26 mouse cellular contexts compared by ENCODE assay signal in the genomic region with DNA sequence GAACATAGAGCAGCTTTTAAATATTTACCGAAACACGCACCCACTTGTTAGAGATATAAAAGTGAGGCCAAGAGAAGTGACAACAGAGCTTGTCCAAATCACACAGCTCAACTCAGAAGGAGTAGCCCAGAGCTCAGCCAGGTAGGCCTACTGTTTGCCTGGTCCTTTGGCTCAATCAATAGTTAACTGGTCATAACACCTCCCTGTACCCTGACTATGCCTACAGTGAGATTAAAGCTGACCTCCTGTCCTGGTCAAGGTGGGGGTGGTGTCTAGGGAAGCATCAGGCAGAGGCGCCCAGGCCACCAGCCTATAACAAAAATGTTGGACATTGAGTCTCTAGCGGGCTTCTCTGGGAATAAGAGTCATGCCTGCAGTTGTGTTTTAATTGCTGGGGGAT. TPM values are rescaled to one million over a fixed set of nuclear protein-coding genes. Genes with fewer than 3 reads are reported as not detected.
DNase-seq lines count a peak whose midpoint lies in the region; ATAC-seq and TF ChIP-seq lines count a peak whose summit lies in the region.
"Had no signal": no experiment of that assay in that cellular context is flagged by ENCODE, and none has a peak within 500 bp of the region (broad histone marks: within the 10 kb centered on the region; RNA-seq: fewer than 3 reads in every experiment).

No protein-coding gene starts in this region.

- no peak for TF ChIP-seq CTCF in liver, embryonic 14.5 days (IDR thresholded peaks at IDR 0.05; ENCODE audit: low read depth)
- no peak for TF ChIP-seq CTCF in liver, postnatal 0 days (IDR thresholded peaks at IDR 0.05; ENCODE audit: low read depth)

- peak; percentile 58; the same call in 1 of the 2 replicates for ATAC-seq in liver, embryonic 11.5 days (replicated peaks; ENCODE audit: low FRiP score)
- ATAC-seq in liver, embryonic 14.5 days (ENCODE audit: insufficient read depth): peak; percentile 41; the same call in 1 of the 2 replicates
- peak; percentile 99 for ATAC-seq in liver, postnatal 0 days
- no peak for ATAC-seq in CD4-positive, CD25-positive, alpha-beta regulatory T cell, adult 4 months
- ATAC-seq: activated CD4-positive, CD25-positive, alpha-beta regulatory T cell, adult 4 months; forebrain, embryonic 14.5 days; hindbrain, postnatal 0 days had no signal

- WGBS in liver, embryonic 11.5 days: 83% methylated on average over 4 of the region's 4 CpGs
- 57% methylated on average over 4 of the region's 4 CpGs for whole genome bisulfite sequencing in liver, embryonic 14.5 days (ENCODE audit: insufficient replicate concordance)
- 64% methylated on average over 4 of the region's 4 CpGs for WGBS in liver, postnatal 0 days (ENCODE audit: insufficient replicate concordance)

- TF ChIP-seq EP300 in liver, embryonic 14.5 days (IDR thresholded peaks at IDR 0.05; ENCODE audit: low read depth): no peak
- no peak for TF ChIP-seq EP300 in liver, postnatal 0 days (IDR thresholded peaks at IDR 0.05; ENCODE audit: low read depth)

- no peak overlapping the region for H3K4me3 ChIP-seq in liver, embryonic 11.5 days (ENCODE audit: low read depth, low read length)
- no peak overlapping the region for H3K4me3 ChIP-seq in liver, embryonic 14.5 days (ENCODE audit: insufficient read depth in 1 of 2, low read depth in 2 of 2, low read length in 2 of 2)
- H3K4me3 ChIP-seq in liver, postnatal 0 days (ENCODE audit: low read depth, low read length): no peak overlapping the region
- H3K4me3 ChIP-seq: embryonic facial prominence, embryonic 12.5 days; embryonic facial prominence, embryonic 15.5 days; heart, embryonic 10.5 days; heart, embryonic 13.5 days had no signal

- no peaks in the 10 kb centered on the region for H3K4me1 ChIP-seq in liver, embryonic 11.5 days (replicated peaks; ENCODE audit: control insufficient read depth, insufficient read depth, low read length)
- peaks cover 0 to 4% of the 10 kb centered on the region in 2 experiments; a peak in 1 of 4 replicates for H3K4me1 ChIP-seq in liver, embryonic 14.5 days (replicated peaks; ENCODE audit: control insufficient read depth in 2 of 2, insufficient read depth in 2 of 2, low read length in 1 of 2)
- no peaks in the 10 kb centered on the region for H3K4me1 ChIP-seq in liver, postnatal 0 days (ENCODE audit: insufficient read depth)
- H3K4me1 ChIP-seq: embryonic facial prominence, embryonic 12.5 days had no signal

- H3K9me3 ChIP-seq in liver, embryonic 11.5 days (ENCODE audit: control insufficient read depth, low read length): no peaks in the 10 kb centered on the region
- no peaks in the 10 kb centered on the region for H3K9me3 ChIP-seq in liver, embryonic 14.5 days (ENCODE audit: control insufficient read depth, low read length)
- no peaks in the 10 kb centered on the region for H3K9me3 ChIP-seq in liver, postnatal 0 days (ENCODE audit: low read length)
- H3K9me3 ChIP-seq: embryonic facial prominence, embryonic 12.5 days; embryonic facial prominence, embryonic 15.5 days; heart, embryonic 10.5 days; heart, embryonic 13.5 days had no signal

- H3K27me3 ChIP-seq in liver, embryonic 11.5 days (replicated peaks; ENCODE audit: control insufficient read depth, insufficient read depth, low read length): no peaks in the 10 kb centered on the region
- no peaks in the 10 kb centered on the region for H3K27me3 ChIP-seq in liver, embryonic 14.5 days (ENCODE audit: control insufficient read depth, insufficient read depth, low read length)
- H3K27me3 ChIP-seq in liver, postnatal 0 days (ENCODE audit: insufficient read depth, low read length): no peaks in the 10 kb centered on the region
- H3K27me3 ChIP-seq: embryonic facial prominence, embryonic 12.5 days; embryonic facial prominence, embryonic 15.5 days had no signal

- H3K36me3 ChIP-seq in liver, embryonic 11.5 days (ENCODE audit: control insufficient read depth, insufficient read depth, low read length): no peaks in the 10 kb centered on the region
- H3K36me3 ChIP-seq in liver, embryonic 14.5 days (replicated peaks; ENCODE audit: control insufficient read depth, insufficient read depth, low read depth): no peaks in the 10 kb centered on the region
- H3K36me3 ChIP-seq in liver, postnatal 0 days (replicated peaks; ENCODE audit: insufficient read depth, low read length): no peaks in the 10 kb centered on the region
- H3K36me3 ChIP-seq: embryonic facial prominence, embryonic 12.5 days; embryonic facial prominence, embryonic 15.5 days; heart, embryonic 10.5 days; heart, embryonic 13.5 days had no signal

- H3K27ac ChIP-seq in liver, embryonic 11.5 days (ENCODE audit: low read depth, low read length): no peak overlapping the region
- H3K27ac ChIP-seq in liver, embryonic 14.5 days: no peak overlapping the region
- H3K27ac ChIP-seq in liver, postnatal 0 days (ENCODE audit: low read depth): 0 out of 2 replicates have a peak overlapping the region, but pooled peaks have one; percentile 18
- H3K27ac ChIP-seq: embryonic facial prominence, embryonic 12.5 days; embryonic facial prominence, embryonic 15.5 days; heart, embryonic 10.5 days; heart, embryonic 13.5 days; hindbrain, embryonic 14.5 days; hindbrain, postnatal 0 days had no signal

- no peak overlapping the region for H3K9ac ChIP-seq in liver, embryonic 11.5 days (ENCODE audit: low read depth, low read length)
- no peak overlapping the region for H3K9ac ChIP-seq in liver, embryonic 14.5 days (replicated peaks)
- no peak overlapping the region for H3K9ac ChIP-seq in liver, postnatal 0 days (replicated peaks)
- H3K9ac ChIP-seq: embryonic facial prominence, embryonic 12.5 days; embryonic facial prominence, embryonic 15.5 days; heart, embryonic 13.5 days; hindbrain, embryonic 14.5 days had no signal

- DNase-seq in liver, embryonic 11.5 days (ENCODE audit: low spot score): no peak
- DNase-seq in liver, embryonic 14.5 days (ENCODE audit: low read depth in 3 of 3, low spot score in 3 of 3): peak in 1 of 3 experiments; percentile 9
- peak; percentile 31 for DNase-seq in liver, postnatal 0 days
- no peak for DNase-seq in adrenal gland, adult 18-20 months (ENCODE audit: low spot score in 2 of 2)
- DNase-seq in urinary bladder, postnatal 14 days (ENCODE audit: low spot score): no peak
- DNase-seq: adrenal gland, postnatal 10 days; adrenal gland, postnatal 36 days; cerebellum, adult 2 months; cerebellum, adult 9-11 months; cerebellum, postnatal 25 days; gastrocnemius, postnatal 25 days; heart, adult 18-20 months; heart, postnatal 14 days; heart, postnatal 4 days had no signal

- H3K4me2 ChIP-seq in liver, embryonic 11.5 days: no peak overlapping the region
- H3K4me2 ChIP-seq in liver, embryonic 14.5 days (ENCODE audit: low read depth): no peak overlapping the region
- no peak overlapping the region for H3K4me2 ChIP-seq in liver, postnatal 0 days (ENCODE audit: low read depth, low read length)
- H3K4me2 ChIP-seq: embryonic facial prominence, embryonic 12.5 days; embryonic facial prominence, embryonic 15.5 days; heart, embryonic 13.5 days; hindbrain, embryonic 14.5 days had no signal

RNA-seq across cellular contexts. Expression of a gene that starts 36.8 kb away (rescaled TPM):
- 0.04 and 0.11 TPM in 2 replicates for polyA plus RNA-seq in liver, embryonic 11.5 days (2014; fragmentation: Nextera tagmentation; extraction: Ambion mirVana)
- 0.08 and 0.11 TPM in 2 replicates for polyA plus RNA-seq in liver, embryonic 14.5 days (2012; rRNA removed)
- 0.11 and 0.35 TPM in 2 replicates for polyA plus RNA-seq in liver, embryonic 14.5 days (2014; fragmentation: Nextera tagmentation; extraction: Ambion mirVana)
- polyA plus RNA-seq in liver, postnatal 0 days (2015; fragmentation: Nextera tagmentation; extraction: Ambion mirVana): 0.11 and 0.15 TPM in 2 replicates
- 10 to 100 TPM in 1 of 2 experiments, 1 to 10 TPM in 1; 6.1 to 11.9 TPM for total RNA-seq in adrenal gland, adult 18-20 months (2021)
- polyA plus RNA-seq in CD4-positive, CD25-positive, alpha-beta regulatory T cell, adult 4 months (2017; shearing (Covaris generic)): under 1 TPM; 0.17 to 0.32 TPM
- total RNA-seq: common myeloid progenitor, adult 5-6 weeks had no signal
- polyA plus RNA-seq: C2C12; forebrain, embryonic 11.5 days had no signal
